Mouse (Mus musculus) small intestine, adult 2 months (tissue): ENCODE measurements around the gene Akap2.

Experiments used
- CTCF ChIP-seq: fragments of 200-500 bp; IDR thresholded peaks from 2 replicates; pipeline ENCODE4 v1.5.1; 2012; ENCODE audit warnings: low read depth, mild to moderate bottlenecking, control low read depth, inconsistent platforms, low read length, moderate library complexity, mixed read lengths; ENCODE audit not compliant: insufficient replicate concordance, insufficient read length; ENCODE audit errors: extremely low read depth
- POLR2A ChIP-seq: fragments of 200-500 bp; IDR thresholded peaks from 2 replicates; pipeline ENCODE4 v1.6.1; 2012; ENCODE audit warnings: low read depth, mild to moderate bottlenecking, control low read depth, inconsistent platforms, low read length, moderate library complexity

- no peak for TF ChIP-seq POLR2A
- no peak for TF ChIP-seq CTCF
Observed at GRCm38 (mm10) chr4:57884511-57884910, 167.1 kb downstream of the Akap2 start.
